Mouse (Mus musculus) Patski (cell line): ENCODE data around the gene Sema5a. TPM values are rescaled to one million over a fixed set of nuclear protein-coding genes. Genes with fewer than 3 reads are reported as not detected.

ENCODE experiments used
- ATAC-seq: fragments of 100-300 bp; one replicate; pipeline ENCODE4 v1.8.0; 2021
- CTCF ChIA-PET: fragments of 350-600 bp; sonication (Branson Sonifier 250); formaldehyde crosslinking; loops from one replicate; lab custom pipeline; 2022; ENCODE audit warnings: inconsistent platforms; lab: Charles Lee
- POLR2A ChIA-PET: fragments of 350-600 bp; sonication (Branson Sonifier 250); formaldehyde crosslinking; loops from one replicate; lab custom pipeline; 2022; ENCODE audit warnings: antibody characterized with exemption, inconsistent platforms; lab: Charles Lee
- DNase-seq: peaks from one replicate; pipeline ENCODE4 v3.0.0-alpha.2; 2011; ENCODE audit warnings: low read depth, low spot score
- H3K27me3 ChIP-seq: fragments of 371-371 bp; one replicate; pipeline ENCODE4 v1.5.1; 2021
- CTCF ChIP-seq: fragments of 100-300 bp; IDR thresholded peaks from one replicate; pipeline ENCODE4 v1.5.1; 2021
- in situ Hi-C: fragments of 300-500 bp; cut with MboI; formaldehyde crosslinking; loops from 3 replicates; pipeline ENCODE4 v1.11.1; 2018; ENCODE audit warnings: low pct_unique_long_range_greater_than_20kb, mixed read lengths
- polyA plus RNA-seq: library from polyadenylated mRNA; unstranded; gene quantifications from one replicate; pipeline ENCODE4 v1.2.3, GENCODE M21; 2021

Sema5a gene
- polyA plus RNA-seq, 1 experiment from 2014 or later = 69.9 TPM

DNA sequence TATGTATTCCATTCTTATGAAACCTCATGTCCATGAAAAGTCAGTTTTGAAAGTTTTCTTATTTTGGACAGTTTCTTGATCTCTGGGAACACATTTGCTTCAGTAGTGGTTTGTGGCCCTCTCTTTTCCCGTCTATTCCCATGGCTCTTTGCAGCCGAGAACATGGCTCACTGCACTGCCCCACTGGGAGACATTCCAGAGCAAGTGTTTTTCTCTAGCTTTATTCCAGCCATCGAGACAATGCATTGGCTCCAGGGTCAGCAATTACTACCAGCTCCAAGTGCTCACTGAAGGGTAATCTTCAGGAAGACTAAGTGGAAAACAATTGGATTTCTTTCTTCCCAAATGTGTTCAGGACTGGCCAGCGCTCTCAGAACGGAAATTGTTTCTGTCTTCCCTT, 94.8 kb downstream of the Sema5a start:
- peak; percentile 80 for ATAC-seq
- in situ Hi-C loops = no loop called here
- no peak for TF ChIP-seq CTCF
- no peak for DNase-seq
- ChIA-PET POLR2A (interaction anchor here (0.6 to 1.9 kb wide), 3 partner anchors 11 to 94 kb away, joined by 3 to 4 read pairs (median 3); no protein-coding TSS in a partner anchor), CTCF (interaction anchor here (0.8 to 1.8 kb wide), 3 partner anchors 10 to 93 kb away, joined by 3 to 10 read pairs (median 3); no protein-coding TSS in a partner anchor)
- no peaks in the 10 kb centered on the region for H3K27me3 ChIP-seq

DNA sequence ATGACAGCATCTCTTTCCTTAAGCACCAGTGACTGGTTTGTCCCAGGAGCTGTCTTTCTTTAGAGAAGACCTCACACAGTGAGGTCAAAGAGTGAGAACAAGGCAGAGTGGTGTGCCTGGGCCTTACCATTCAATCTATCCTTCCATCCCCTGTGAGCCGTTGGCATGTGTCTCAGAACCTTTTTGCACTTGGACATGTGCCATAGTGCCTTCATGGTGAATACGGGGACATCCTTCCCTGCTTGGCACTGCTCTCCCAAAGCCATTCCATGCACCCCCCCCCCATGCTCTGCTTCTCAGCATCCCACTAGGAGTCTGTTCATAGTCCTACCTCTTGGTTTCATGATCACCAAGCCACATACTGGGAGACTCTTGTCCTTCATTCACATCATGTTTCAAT, 96.8 kb downstream of the Sema5a start:
- H3K27me3 ChIP-seq = no peaks in the 10 kb centered on the region
- ChIA-PET CTCF (interaction anchor here (1.1 to 1.7 kb wide), 2 partner anchors 10 to 33 kb away, joined by 4 read pairs; no protein-coding TSS in a partner anchor), POLR2A (no interaction called here)
- TF ChIP-seq CTCF = no peak
- in situ Hi-C loops = no loop called here
- ATAC-seq (no peak), DNase-seq (no peak)

DNA sequence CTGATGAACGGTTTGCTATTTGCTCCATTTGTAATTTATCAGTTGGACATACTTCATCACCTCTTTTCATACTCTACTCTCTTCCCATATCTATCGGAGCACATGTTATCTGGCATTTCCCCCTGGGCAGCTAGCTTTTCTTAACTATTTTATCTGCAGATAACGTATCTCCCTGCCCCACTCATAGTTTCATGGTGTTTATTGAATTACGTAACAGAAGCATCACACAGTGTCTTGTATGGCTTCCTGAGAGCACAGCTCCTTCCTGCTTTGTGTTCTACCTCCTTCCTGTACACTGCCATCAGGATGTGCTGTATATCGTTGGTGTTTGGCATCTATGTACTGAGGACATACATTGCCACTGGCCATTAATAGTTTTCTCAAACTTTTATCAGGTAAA, 98.9 kb downstream of the Sema5a start:
- in situ Hi-C loops = no loop called here
- no peak for ATAC-seq
- DNase-seq = no peak
- POLR2A ChIA-PET = interaction anchor here (0.5 kb wide), 1 partner anchor 35 kb away, joined by 3 read pairs; no protein-coding TSS in a partner anchor
- TF ChIP-seq CTCF = no peak
- H3K27me3 ChIP-seq = no peaks in the 10 kb centered on the region
- CTCF ChIA-PET = no interaction called here

DNA sequence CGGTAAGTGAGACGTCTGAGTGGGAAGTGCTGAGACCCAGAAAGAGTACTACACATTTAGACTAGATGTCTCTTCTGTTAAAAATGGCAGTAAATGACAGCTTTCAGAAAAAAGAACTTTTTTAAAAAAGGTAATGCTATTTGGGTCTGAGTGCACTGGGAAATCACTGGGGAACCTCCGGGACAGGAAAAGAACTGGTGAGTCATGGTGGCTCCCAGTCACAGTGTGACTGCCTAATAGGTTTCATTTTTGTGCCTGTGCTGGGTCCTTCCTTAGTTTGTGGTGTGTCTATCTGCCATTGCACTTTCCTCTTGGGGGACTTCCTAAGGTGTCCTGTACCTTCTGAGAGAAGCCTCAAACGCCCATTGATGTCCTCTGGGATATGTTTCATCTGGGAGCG, 102.7 kb downstream of the Sema5a start:
- ChIA-PET CTCF (interaction anchor here (0.8 to 2.4 kb wide), 2 partner anchors 9 to 13 kb away, joined by 3 to 7 read pairs; no protein-coding TSS in a partner anchor), POLR2A (no interaction called here)
- H3K27me3 ChIP-seq = no peaks in the 10 kb centered on the region
- in situ Hi-C loops = no loop called here
- TF ChIP-seq CTCF = no peak
- DNase-seq = no peak
- ATAC-seq = peak; percentile 44

DNA sequence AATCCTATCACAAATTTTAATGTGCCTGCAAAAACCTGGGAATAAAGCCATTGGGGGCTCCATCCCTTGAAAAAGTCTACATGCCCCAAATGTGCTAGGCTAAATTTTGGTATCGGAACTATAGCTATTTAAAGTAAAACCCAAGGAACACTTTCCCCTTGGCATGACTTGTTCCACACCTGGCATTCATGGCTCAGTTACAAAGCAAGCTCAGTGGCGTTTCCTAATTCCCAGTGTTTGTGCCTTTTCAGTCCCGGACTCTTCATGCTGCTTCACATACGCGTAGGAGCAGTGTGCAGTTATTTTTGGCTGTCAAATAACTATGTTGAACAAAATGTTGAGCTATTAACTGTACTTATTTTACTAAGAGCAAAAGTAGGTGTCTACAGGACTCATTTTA, 104.7 kb downstream of the Sema5a start:
- ATAC-seq (no peak), DNase-seq (no peak)
- CTCF ChIA-PET = interaction anchor here (1.2 to 2.5 kb wide), 2 partner anchors 10 to 15 kb away, joined by 3 to 10 read pairs; no protein-coding TSS in a partner anchor
- H3K27me3 ChIP-seq = no peaks in the 10 kb centered on the region
- in situ Hi-C loops = no loop called here
- TF ChIP-seq CTCF = no peak
- POLR2A ChIA-PET = no interaction called here

DNA sequence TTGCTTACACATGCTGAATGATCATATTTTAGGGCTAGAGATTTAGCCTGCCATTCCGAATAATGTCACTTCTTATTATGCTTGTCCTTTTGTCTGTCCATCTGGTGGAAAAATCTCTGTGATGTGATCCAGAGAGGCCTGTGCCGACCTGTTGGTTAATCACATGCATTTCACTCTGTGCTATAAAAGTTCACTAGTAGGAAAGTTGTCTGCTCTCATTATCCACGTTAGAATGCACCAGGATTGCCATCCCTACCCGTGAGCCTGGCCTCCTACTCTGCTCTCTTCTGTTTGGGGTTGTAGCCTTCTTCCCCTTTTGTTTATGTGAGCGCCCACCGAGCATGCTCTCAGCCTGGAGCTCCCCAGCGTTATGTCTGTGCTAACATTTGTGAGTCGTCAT, 108.4 kb downstream of the Sema5a start:
- ATAC-seq = no peak

DNA sequence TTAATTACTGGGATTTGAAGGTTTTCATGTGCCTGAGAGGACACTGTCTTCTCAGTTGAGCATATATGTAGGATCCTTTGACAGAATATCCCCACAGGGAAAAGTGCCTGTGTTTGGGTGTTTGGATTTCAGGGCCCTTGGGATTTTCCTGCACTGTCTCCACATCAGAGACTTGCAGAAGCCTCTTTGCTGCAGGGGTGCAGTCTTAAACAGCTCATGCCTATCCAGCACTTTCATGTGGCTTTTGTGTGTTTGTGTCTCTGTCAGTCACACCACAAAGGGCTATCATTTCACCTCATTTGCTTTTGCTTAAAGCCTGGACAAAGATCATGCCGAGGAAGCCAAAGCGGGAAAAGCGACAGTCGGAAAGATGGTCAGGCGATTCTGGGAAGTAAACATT, 108.9 kb downstream of the Sema5a start:
- ChIA-PET POLR2A (no interaction called here), CTCF (interaction anchor here (0.8 kb wide), 1 partner anchor 11 kb away, joined by 3 read pairs; no protein-coding TSS in a partner anchor)
- ATAC-seq = no peak
- no peak for DNase-seq
- H3K27me3 ChIP-seq = no peaks in the 10 kb centered on the region
- TF ChIP-seq CTCF = no peak
- in situ Hi-C loops = no loop called here

More for the DNA sequence above, 108.4 kb downstream of the Sema5a start:
- no peak for DNase-seq
- in situ Hi-C loops = no loop called here
- TF ChIP-seq CTCF = no peak
- ChIA-PET POLR2A (no interaction called here), CTCF (no interaction called here)
- H3K27me3 ChIP-seq = no peaks in the 10 kb centered on the region

DNA sequence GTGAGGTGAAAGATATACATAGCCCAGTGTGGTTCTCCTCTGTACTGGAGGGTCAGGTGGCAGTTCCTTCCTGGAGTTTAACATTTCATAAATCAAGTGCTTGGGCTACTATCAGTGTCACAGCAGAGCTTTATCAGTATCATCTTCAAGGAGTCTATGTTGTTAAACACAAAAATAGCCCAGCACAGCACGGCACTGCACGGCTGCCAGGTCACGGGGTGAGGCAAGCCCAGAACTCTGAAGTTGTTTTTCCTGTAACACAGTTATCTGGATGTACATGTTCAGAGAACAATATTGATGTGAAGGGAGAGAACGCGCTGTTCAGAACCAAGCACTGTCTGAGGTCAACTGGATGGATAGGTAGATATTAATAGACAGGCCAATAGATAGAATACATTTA, 112.2 kb downstream of the Sema5a start:
- POLR2A ChIA-PET = no interaction called here
- CTCF ChIA-PET = interaction anchor here (0.9 to 1.2 kb wide), 4 partner anchors 10 to 17 kb away, joined by 3 read pairs; no protein-coding TSS in a partner anchor
- H3K27me3 ChIP-seq = no peaks in the 10 kb centered on the region
- in situ Hi-C loops = no loop called here
- TF ChIP-seq CTCF = no peak
- ATAC-seq (no peak), DNase-seq (no peak)

DNA sequence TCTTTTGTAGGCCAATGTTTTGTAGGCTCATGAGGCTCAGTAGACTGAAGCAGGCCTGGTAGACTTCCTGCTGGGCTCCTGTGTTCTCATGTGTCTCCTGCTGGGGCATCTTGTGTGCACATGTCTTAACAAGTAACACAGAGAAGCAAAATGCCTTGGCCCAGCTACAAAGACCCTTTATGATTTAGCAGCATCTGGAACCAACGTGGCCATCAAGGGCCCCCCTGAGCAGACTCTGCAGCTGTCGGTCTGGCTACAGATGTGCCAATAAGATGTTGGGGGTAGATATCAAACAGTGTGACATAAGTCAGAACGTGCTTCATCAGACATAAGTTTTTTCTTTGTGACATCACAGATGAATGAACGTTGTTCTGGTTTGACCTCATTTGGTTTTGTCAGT, 123.2 kb downstream of the Sema5a start:
- ChIA-PET POLR2A (no interaction called here), CTCF (interaction anchor here (1.2 kb wide), 1 partner anchor 12 kb away, joined by 3 read pairs; no protein-coding TSS in a partner anchor)
- DNase-seq (no peak), ATAC-seq (no peak)
- no peaks in the 10 kb centered on the region for H3K27me3 ChIP-seq
- in situ Hi-C loops = no loop called here
- TF ChIP-seq CTCF = no peak

DNA sequence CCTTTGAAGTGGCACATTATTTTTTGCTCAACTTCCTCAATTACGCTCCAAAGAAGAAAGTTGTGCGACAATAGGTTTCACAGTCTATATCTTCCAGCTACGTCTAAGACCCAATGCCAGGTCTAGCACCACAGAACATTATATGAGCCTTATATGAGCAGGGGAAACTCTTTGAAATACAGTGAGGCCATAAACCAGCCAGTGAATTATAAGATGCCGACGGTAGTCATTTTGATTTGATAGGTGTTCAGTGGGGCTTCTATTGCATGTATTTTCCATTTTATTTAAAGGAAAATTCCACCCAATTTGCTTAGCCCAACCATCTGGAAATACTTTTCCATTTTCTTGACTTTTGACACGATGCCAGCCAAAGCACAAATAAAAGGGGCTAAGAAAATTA, 126.3 kb downstream of the Sema5a start:
- ATAC-seq (no peak), DNase-seq (no peak)
- ChIA-PET CTCF (interaction anchor here (0.6 kb wide), 1 partner anchor 54 kb away, joined by 3 read pairs; no protein-coding TSS in a partner anchor), POLR2A (no interaction called here)
- TF ChIP-seq CTCF = no peak
- in situ Hi-C loops = no loop called here
- H3K27me3 ChIP-seq = no peaks in the 10 kb centered on the region

DNA sequence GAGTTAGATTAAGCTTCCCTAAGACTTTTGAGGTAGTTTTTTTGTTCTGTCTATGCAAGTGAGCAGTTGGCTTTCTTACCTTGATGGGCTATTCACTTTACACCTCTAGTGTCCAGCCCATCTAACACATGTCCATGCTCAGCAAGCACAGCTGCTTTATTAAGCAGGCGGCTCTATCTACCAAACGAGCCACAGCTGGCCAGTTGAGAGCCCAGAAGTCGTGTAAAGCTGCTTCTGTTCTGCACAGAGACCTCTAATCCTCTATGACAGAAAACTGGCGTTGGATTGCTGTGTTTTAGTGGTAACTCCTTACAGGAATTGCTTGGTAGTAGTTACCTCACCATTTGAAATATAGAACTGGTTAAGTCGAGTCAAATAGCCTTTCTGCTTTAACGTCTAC, 126.8 kb downstream of the Sema5a start:
- in situ Hi-C loops = no loop called here
- ChIA-PET CTCF (interaction anchor here (0.6 kb wide), 1 partner anchor 54 kb away, joined by 3 read pairs; no protein-coding TSS in a partner anchor), POLR2A (no interaction called here)
- DNase-seq (no peak), ATAC-seq (no peak)
- TF ChIP-seq CTCF = no peak
- no peaks in the 10 kb centered on the region for H3K27me3 ChIP-seq
